Mouse (Mus musculus) lung, embryonic 14.5 days (tissue): ENCODE results near the gene Cavin3. TPM values are rescaled to one million over a fixed set of nuclear protein-coding genes. Genes with fewer than 3 reads are reported as not detected.

Experiments
- ATAC-seq: fragments of 200-750 bp; cut with Nextera tagmentation; 2 replicates; pipeline ENCODE4 v1.8.0; 2017; ENCODE audit warnings: mild to moderate bottlenecking, moderate TSS enrichment, moderate library complexity; ENCODE audit not compliant: insufficient read depth
- DNase-seq: peaks from one replicate; pipeline ENCODE4 v3.0.0-alpha.2; 2015
- H3K27ac ChIP-seq: fragments of 300-500 bp; sonication (generic); 2 replicates; pipeline ENCODE4 v1.5.1; 2014; ENCODE audit warnings: low read depth, mild to moderate bottlenecking, moderate library complexity
- H3K27me3 ChIP-seq: fragments of 300-500 bp; sonication (generic); 2 replicates; pipeline ENCODE4 v1.6.1; 2014; ENCODE audit warnings: low read length, control low read depth; ENCODE audit not compliant: insufficient read depth
- H3K36me3 ChIP-seq: fragments of 300-500 bp; sonication (generic); 2 replicates; pipeline ENCODE4 v1.6.1; 2014; ENCODE audit warnings: control low read depth; ENCODE audit not compliant: insufficient read depth
- H3K4me1 ChIP-seq: fragments of 300-500 bp; sonication (generic); 2 replicates; pipeline ENCODE4 v1.6.1; 2014; ENCODE audit warnings: antibody characterized with exemption, control low read depth; ENCODE audit not compliant: insufficient read depth
- H3K4me2 ChIP-seq: fragments of 300-500 bp; sonication (generic); 2 replicates; pipeline ENCODE4 v1.6.1; 2014; ENCODE audit warnings: mild to moderate bottlenecking
- H3K4me3 ChIP-seq: fragments of 300-500 bp; sonication (generic); 2 replicates; pipeline ENCODE4 v1.5.1; 2014; ENCODE audit warnings: low read depth, low read length
- H3K9ac ChIP-seq: fragments of 300-500 bp; sonication (generic); 2 replicates; pipeline ENCODE4 v1.6.1; 2014
- H3K9me3 ChIP-seq: fragments of 300-500 bp; sonication (generic); 2 replicates; pipeline ENCODE4 v1.6.1; 2016; ENCODE audit warnings: low read depth, low read length, control low read depth
- CTCF ChIP-seq: IDR thresholded peaks from 2 replicates; pipeline ENCODE4 v1.5.1; 2016; ENCODE audit warnings: antibody characterized with exemption, low read depth
- WGBS: fragments of 180-500 bp; shearing (Covaris S2); extraction: QIAGEN DNeasy Blood & Tissue Kit; methylation state at CpG from one replicate; pipeline ENCODE4 v1.1.7; 2014; 5-methylcytosine and 5-hydroxymethylcytosine counted together
- polyA plus RNA-seq: library from polyadenylated mRNA; unstranded; fragments of >200 nt; fragmentation: Nextera tagmentation; extraction: Ambion mirVana; gene quantifications from 2 replicates; pipeline ENCODE4 v1.2.1, GENCODE M21; 2014

The Cavin3 gene
- polyA plus RNA-seq, 1 experiment from 2014 or later: 96.1 TPM

GRCm38 (mm10) chr7:105516669-105517360, 34.7 kb upstream of the Cavin3 start:
- Histone ChIP-seq H3K4me2 (no peak overlapping the region), H3K9me3 (no peaks in the 10 kb centered on the region), H3K27me3 (no peaks in the 10 kb centered on the region), H3K36me3 (no peaks in the 10 kb centered on the region), H3K27ac (no peak overlapping the region), H3K9ac (no peak overlapping the region), H3K4me3 (no peak overlapping the region), H3K4me1 (no peaks in the 10 kb centered on the region)
- ATAC-seq (no peak), DNase-seq (no peak)
- no peak for TF ChIP-seq CTCF
- 35% methylated on average over 9 of the region's 9 CpGs for WGBS

DNA sequence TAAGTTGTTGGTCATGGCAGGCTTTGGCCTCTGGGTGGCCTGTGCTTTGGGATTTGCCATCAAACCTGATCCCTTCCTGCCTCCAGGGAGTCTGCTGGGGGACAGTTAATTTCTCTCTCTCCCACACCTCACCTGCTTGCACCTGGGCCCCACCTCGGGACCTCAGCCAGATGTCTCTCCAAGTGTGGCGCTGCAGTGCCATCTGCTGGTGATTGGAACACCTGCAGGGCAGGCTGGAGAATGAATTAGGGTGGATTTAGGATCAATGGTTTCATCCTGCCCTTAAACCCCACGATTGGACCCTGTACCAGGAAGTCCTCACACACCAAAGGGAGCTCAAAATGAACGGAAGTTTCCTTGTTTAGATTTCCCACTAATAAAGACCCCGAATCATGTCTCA, 33.1 kb upstream of the Cavin3 start:
- H3K4me1 ChIP-seq: no peaks in the 10 kb centered on the region
- DNase-seq (peak; percentile 74), ATAC-seq (peak; percentile 52; the same call in 1 of the 2 replicates)
- H3K27ac ChIP-seq: no peak overlapping the region
- TF ChIP-seq CTCF: peak; percentile 95
- no peaks in the 10 kb centered on the region for H3K9me3 ChIP-seq
- H3K36me3 ChIP-seq: no peaks in the 10 kb centered on the region
- no peaks in the 10 kb centered on the region for H3K27me3 ChIP-seq
- no peak overlapping the region for H3K4me3 ChIP-seq
- WGBS: 6% methylated on average over 5 of the region's 5 CpGs
- H3K4me2 ChIP-seq: no peak overlapping the region
- no peak overlapping the region for H3K9ac ChIP-seq

- ATAC-seq: no peak
- Histone ChIP-seq H3K27me3 (no peaks in the 10 kb centered on the region), H3K9me3 (no peaks in the 10 kb centered on the region), H3K4me1 (no peaks in the 10 kb centered on the region), H3K4me3 (no peak overlapping the region), H3K9ac (no peak overlapping the region), H3K27ac (no peak overlapping the region), H3K4me2 (no peak overlapping the region), H3K36me3 (no peaks in the 10 kb centered on the region)
- DNase-seq: no peak
- no peak for TF ChIP-seq CTCF
- WGBS: 39% methylated on average over 5 of the region's 5 CpGs
Observed at GRCm38 (mm10) chr7:105514561-105514960, 32.5 kb upstream of the Cavin3 start.

GRCm38 (mm10) chr7:105513845-105514291, 31.8 kb upstream of the Cavin3 start:
- H3K4me1 ChIP-seq: no peaks in the 10 kb centered on the region
- no peaks in the 10 kb centered on the region for H3K36me3 ChIP-seq
- DNase-seq (no peak), ATAC-seq (no peak)
- 36% methylated on average over 5 of the region's 5 CpGs for WGBS
- TF ChIP-seq CTCF: no peak
- no peak overlapping the region for H3K4me2 ChIP-seq
- no peaks in the 10 kb centered on the region for H3K9me3 ChIP-seq
- H3K27ac ChIP-seq: no peak overlapping the region
- no peaks in the 10 kb centered on the region for H3K27me3 ChIP-seq
- H3K9ac ChIP-seq: no peak overlapping the region
- no peak overlapping the region for H3K4me3 ChIP-seq

- Histone ChIP-seq H3K9me3 (no peaks in the 10 kb centered on the region), H3K4me1 (no peaks in the 10 kb centered on the region), H3K4me2 (no peak overlapping the region), H3K9ac (no peak overlapping the region), H3K27ac (no peak overlapping the region), H3K4me3 (no peak overlapping the region), H3K27me3 (no peaks in the 10 kb centered on the region), H3K36me3 (no peaks in the 10 kb centered on the region)
- WGBS: 70% methylated on average over 5 of the region's 5 CpGs
- no peak for TF ChIP-seq CTCF
- ATAC-seq (no peak), DNase-seq (no peak)
Observed at GRCm38 (mm10) chr7:105510143-105510542, 28.0 kb upstream of the Cavin3 start.

DNA sequence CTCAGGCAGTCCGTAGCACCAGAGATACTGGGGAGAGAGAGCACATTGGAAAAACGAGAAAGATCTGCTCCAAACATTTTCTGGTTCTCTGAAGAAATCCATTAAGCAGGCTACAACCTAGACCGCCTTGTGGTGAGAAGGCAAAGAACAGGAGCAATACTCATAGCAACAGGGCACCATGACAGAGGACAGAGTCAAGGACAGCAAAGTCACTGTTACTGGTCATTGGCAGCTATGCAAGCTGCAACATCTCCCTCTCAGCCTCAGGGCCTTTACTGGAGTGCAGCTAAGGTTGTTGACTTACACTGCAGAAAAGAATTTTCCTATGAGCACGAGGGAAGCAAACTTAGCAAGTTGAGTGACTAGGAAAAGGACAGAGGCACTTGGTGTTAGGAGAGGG, 25.2 kb upstream of the Cavin3 start:
- Histone ChIP-seq H3K9ac (no peak overlapping the region), H3K4me3 (no peak overlapping the region), H3K4me2 (no peak overlapping the region), H3K4me1 (no peaks in the 10 kb centered on the region), H3K27me3 (no peaks in the 10 kb centered on the region), H3K9me3 (no peaks in the 10 kb centered on the region), H3K36me3 (no peaks in the 10 kb centered on the region), H3K27ac (no peak overlapping the region)
- no peak for DNase-seq
- TF ChIP-seq CTCF: no peak
- WGBS: 68% methylated on average over 4 of the region's 4 CpGs
- ATAC-seq: no peak

- Histone ChIP-seq H3K36me3 (no peaks in the 10 kb centered on the region), H3K4me2 (no peak overlapping the region), H3K27me3 (no peaks in the 10 kb centered on the region), H3K4me3 (no peak overlapping the region), H3K9ac (no peak overlapping the region), H3K9me3 (no peaks in the 10 kb centered on the region), H3K27ac (no peak overlapping the region), H3K4me1 (no peaks in the 10 kb centered on the region)
- no peak for TF ChIP-seq CTCF
- DNase-seq (no peak), ATAC-seq (no peak)
- 60% methylated on average over 4 of the region's 4 CpGs for WGBS
Observed at GRCm38 (mm10) chr7:105501984-105502383, 19.9 kb upstream of the Cavin3 start.
